Mouse (Mus musculus): ENCODE measurements around the gene Frmpd2.

DNA sequence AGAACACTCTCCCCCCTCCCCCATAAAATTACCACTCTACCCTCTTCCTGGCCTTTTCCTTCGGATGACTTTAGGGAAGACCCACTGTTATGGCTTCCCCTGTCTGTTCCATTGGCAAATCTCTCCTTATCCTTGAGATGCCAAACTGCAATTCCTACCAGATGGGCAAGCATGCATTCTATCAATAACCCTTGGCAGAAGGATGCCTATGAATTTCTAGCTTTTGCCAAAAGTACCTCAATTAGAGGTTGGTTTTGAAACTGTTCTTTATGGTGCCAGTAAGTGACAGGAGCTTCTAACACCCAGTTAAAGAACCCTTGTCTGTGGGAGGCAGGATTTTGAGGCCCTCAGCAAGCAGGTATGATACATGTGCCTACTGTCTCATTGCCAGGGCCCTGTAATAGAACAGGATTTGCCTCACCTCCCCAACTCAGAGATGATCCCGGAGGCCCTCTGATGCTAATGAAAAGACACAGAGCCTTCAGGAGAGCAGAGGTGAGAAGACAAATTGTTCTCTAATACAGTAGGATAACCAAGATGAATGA lies 22.1 kb upstream of the Frmpd2 start:
- TF ChIP-seq POLR2A (IDR thresholded peaks at IDR 0.05; ENCODE audit: borderline replicate concordance, low read depth, low read length) (no peak), CTCF (IDR thresholded peaks at IDR 0.05; ENCODE audit: low read depth, low read length) (no peak)
